Mouse (Mus musculus) thymus, adult 2 months (tissue): Measurements from ENCODE around the gene Syce1l.

Source experiments
- CTCF ChIP-seq: fragments of 200-500 bp; IDR thresholded peaks from 2 replicates; pipeline ENCODE4 v1.5.1; 2012; ENCODE audit warnings: mild to moderate bottlenecking, control low read depth, low read length, moderate library complexity, borderline replicate concordance; ENCODE audit not compliant: control insufficient read depth, poor library complexity, insufficient read depth; ENCODE audit errors: extremely low read depth
- POLR2A ChIP-seq: fragments of 200-500 bp; IDR thresholded peaks from 2 replicates; pipeline ENCODE4 v1.6.1; 2012; ENCODE audit warnings: mild to moderate bottlenecking, low read length, control low read depth, moderate library complexity; ENCODE audit not compliant: control insufficient read depth, poor library complexity, insufficient read depth; ENCODE audit errors: extremely low read depth

DNA sequence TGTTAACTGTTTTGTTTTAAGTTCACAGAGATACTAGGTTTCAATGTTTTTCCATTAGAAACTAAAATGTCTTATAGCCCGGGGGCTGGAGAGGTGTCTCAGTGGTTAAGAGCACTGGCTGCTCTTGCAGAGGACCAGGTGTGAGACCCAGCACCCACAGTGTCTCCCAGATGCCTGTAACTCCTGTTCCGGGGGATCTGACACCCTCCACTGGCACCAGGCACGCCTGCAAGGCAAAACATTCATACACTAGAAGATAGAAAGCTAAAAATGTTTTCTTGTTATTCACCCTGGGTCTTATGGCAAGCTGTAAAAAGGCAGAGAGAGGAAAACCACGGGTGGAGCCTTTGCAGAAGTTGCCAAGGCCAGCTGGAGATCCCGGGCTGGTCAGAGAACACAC, 2.2 kb downstream of the Syce1l start:
- no peak for TF ChIP-seq CTCF
- TF ChIP-seq POLR2A = no peak
